Mouse (Mus musculus) MEL (cell line): Measurements from ENCODE around the gene Megf9. TPM values are rescaled to one million over a fixed set of nuclear protein-coding genes. Genes with fewer than 3 reads are reported as not detected.

Source experiments
- DNase-seq: peaks from one replicate; pipeline ENCODE4 v3.0.0; 2011; ENCODE audit warnings: low read depth, low spot score
- H3K27ac ChIP-seq: 2 replicates; pipeline ENCODE4 v1.5.1; 2012; ENCODE audit warnings: low read depth, mild to moderate bottlenecking, control low read depth, low read length, moderate library complexity; ENCODE audit not compliant: control insufficient read depth
- H3K27me3 ChIP-seq, 2 experiments: fragments of 150-350 bp in 1 of 2; sonication (generic) in 1 of 2; 2 replicates each; pipeline ENCODE4 v1.6.1; 2012; ENCODE audit warnings: low read length in 2 of 2, mild to moderate bottlenecking in 2 of 2, improper control_type of control experiment in 1 of 2, moderate library complexity in 1 of 2; ENCODE audit not compliant: insufficient read depth in 2 of 2, control insufficient read depth in 1 of 2
- H3K36me3 ChIP-seq, 2 experiments: 2 replicates each; pipeline ENCODE4 v1.6.1; 2012 to 2014; ENCODE audit warnings: low read length in 2 of 2, improper control_type of control experiment in 1 of 2, inconsistent platforms in 1 of 2, mild to moderate bottlenecking in 1 of 2; ENCODE audit not compliant: insufficient read depth in 2 of 2, control insufficient read depth in 1 of 2
- H3K4me1 ChIP-seq, 2 experiments: fragments of 150-350 bp in 1 of 2; sonication (generic) in 1 of 2; 2 replicates each; pipeline ENCODE4 v1.6.1; 2012; ENCODE audit warnings: low read length in 2 of 2, improper control_type of control experiment in 1 of 2, mild to moderate bottlenecking in 1 of 2; ENCODE audit not compliant: insufficient read depth in 2 of 2, control insufficient read depth in 1 of 2
- H3K4me3 ChIP-seq, 2 experiments: fragments of 150-350 bp in 1 of 2; sonication (generic) in 1 of 2; 2 replicates each; pipeline ENCODE4 v1.5.1; 2012; ENCODE audit warnings: low read depth in 2 of 2, low read length in 2 of 2, mild to moderate bottlenecking in 2 of 2, moderate library complexity in 2 of 2, control low read depth in 1 of 2, improper control_type of control experiment in 1 of 2; ENCODE audit not compliant: control insufficient read depth in 1 of 2, insufficient read depth in 1 of 2
- H3K79me2 ChIP-seq: 2 replicates; pipeline ENCODE4 v1.6.1; 2012; ENCODE audit warnings: mild to moderate bottlenecking, low read length, moderate library complexity; ENCODE audit not compliant: control insufficient read depth, poor library complexity, insufficient read depth
- H3K9ac ChIP-seq: 2 replicates; pipeline ENCODE4 v1.6.1; 2012; ENCODE audit warnings: low read depth, mild to moderate bottlenecking, control low read depth, low read length, moderate library complexity; ENCODE audit not compliant: control insufficient read depth, poor library complexity, severe bottlenecking
- H3K9me3 ChIP-seq: fragments of 150-350 bp; sonication (generic); replicated peaks from 2 replicates; pipeline ENCODE4 v1.6.1; 2012; ENCODE audit warnings: mild to moderate bottlenecking, low read length, improper control_type of control experiment, moderate library complexity; ENCODE audit not compliant: insufficient read depth
- ELF1 ChIP-seq: IDR thresholded peaks from 2 replicates; pipeline ENCODE4 v1.6.1; 2014; ENCODE audit warnings: low read depth, mild to moderate bottlenecking, inconsistent platforms, low read length, improper control_type of control experiment, moderate library complexity
- ETS1 ChIP-seq: IDR thresholded peaks from 2 replicates; pipeline ENCODE4 v1.6.1; 2012; ENCODE audit warnings: low read depth, mild to moderate bottlenecking, inconsistent platforms, low read length, improper control_type of control experiment, moderate library complexity
- GABPA ChIP-seq: IDR thresholded peaks from 2 replicates; pipeline ENCODE4 v1.6.1; 2012; ENCODE audit warnings: low read depth, mild to moderate bottlenecking, inconsistent platforms, low read length, improper control_type of control experiment, moderate library complexity
- HCFC1 ChIP-seq: IDR thresholded peaks from 2 replicates; pipeline ENCODE4 v1.6.1; 2012; ENCODE audit warnings: low read depth, mild to moderate bottlenecking, inconsistent platforms, low read length, improper control_type of control experiment, moderate library complexity
- KAT2A ChIP-seq: conservative IDR thresholded peaks from 2 replicates; pipeline ENCODE4 v1.6.1; 2012; ENCODE audit warnings: low read depth, low read length, improper control_type of control experiment, inconsistent platforms
- MAFK ChIP-seq: IDR thresholded peaks from 2 replicates; pipeline ENCODE4 v1.6.1; 2011; ENCODE audit warnings: low read depth, mild to moderate bottlenecking, low read length, improper control_type of control experiment, borderline replicate concordance
- MXI1 ChIP-seq: IDR thresholded peaks from 2 replicates; pipeline ENCODE4 v1.6.1; 2011; ENCODE audit warnings: mild to moderate bottlenecking, low read depth, low read length, improper control_type of control experiment
- NRF1 ChIP-seq: IDR thresholded peaks from 2 replicates; pipeline ENCODE4 v1.6.1; 2014; ENCODE audit warnings: low read depth, mild to moderate bottlenecking, inconsistent platforms, low read length, improper control_type of control experiment, moderate library complexity; ENCODE audit not compliant: poor library complexity, insufficient read depth, severe bottlenecking
- POLR2A ChIP-seq, 2 experiments: IDR thresholded peaks; 2 replicates each; pipeline ENCODE4 v1.6.1; 2011 to 2012; ENCODE audit warnings: low read length in 2 of 2, mild to moderate bottlenecking in 2 of 2, control low read depth in 1 of 2, improper control_type of control experiment in 1 of 2, low read depth in 1 of 2, moderate library complexity in 1 of 2; ENCODE audit not compliant: control insufficient read depth in 1 of 2, insufficient read depth in 1 of 2, poor library complexity in 1 of 2
- POLR2AphosphoS2 ChIP-seq: IDR thresholded peaks from 2 replicates; pipeline ENCODE4 v1.6.1; 2011; ENCODE audit warnings: low read length, improper control_type of control experiment
- RAD21 ChIP-seq: IDR thresholded peaks from 2 replicates; pipeline ENCODE4 v1.6.1; 2011; ENCODE audit warnings: mild to moderate bottlenecking, low read depth, low read length, improper control_type of control experiment
- RCOR1 ChIP-seq: IDR thresholded peaks from 2 replicates; pipeline ENCODE4 v1.6.1; 2012; ENCODE audit warnings: low read depth, mild to moderate bottlenecking, inconsistent platforms, low read length, improper control_type of control experiment
- SIN3A ChIP-seq: IDR thresholded peaks from 2 replicates; pipeline ENCODE4 v1.6.1; 2012; ENCODE audit warnings: low read length, improper control_type of control experiment, inconsistent platforms
- SMC3 ChIP-seq: IDR thresholded peaks from 2 replicates; pipeline ENCODE4 v1.6.1; 2011; ENCODE audit warnings: low read depth, low read length, improper control_type of control experiment
- TAL1 ChIP-seq: IDR thresholded peaks from 2 replicates; pipeline ENCODE4 v1.6.1; 2012; ENCODE audit warnings: mild to moderate bottlenecking, inconsistent platforms, low read length, moderate library complexity, mixed read lengths
- TBP ChIP-seq: IDR thresholded peaks from 2 replicates; pipeline ENCODE4 v1.8.0; 2011; ENCODE audit warnings: low read depth, low read length, improper control_type of control experiment
- TCF12 ChIP-seq: IDR thresholded peaks from 2 replicates; pipeline ENCODE4 v1.6.1; 2014; ENCODE audit warnings: low read depth, mild to moderate bottlenecking, inconsistent platforms, low read length, improper control_type of control experiment, moderate library complexity
- USF1 ChIP-seq: IDR thresholded peaks from 2 replicates; pipeline ENCODE4 v1.6.1; 2014; ENCODE audit warnings: low read depth, mild to moderate bottlenecking, inconsistent platforms, low read length, improper control_type of control experiment, moderate library complexity
- ZC3H11A ChIP-seq: IDR thresholded peaks from 2 replicates; pipeline ENCODE4 v1.6.1; 2012; ENCODE audit warnings: low read depth, mild to moderate bottlenecking, inconsistent platforms, low read length, improper control_type of control experiment
- ZMIZ1 ChIP-seq: IDR thresholded peaks from 2 replicates; pipeline ENCODE4 v1.6.1; 2012; ENCODE audit warnings: low read depth, mild to moderate bottlenecking, inconsistent platforms, low read length, improper control_type of control experiment, moderate library complexity
- polyA plus RNA-seq, 2 experiments: library from polyadenylated mRNA; stranded (reverse) in 1 of 2; unstranded in 1 of 2; fragments of >175 nt in 1 of 2; fragments of >200 nt in 1 of 2; gene quantifications; 2 replicates each; pipeline versions ENCODE4 v1.2.1 to v1.2.4; 2012; ENCODE audit warnings: low replicate concordance in 2 of 2, low read depth in 1 of 2; ENCODE audit not compliant: insufficient read length in 2 of 2, insufficient read depth in 1 of 2, missing spikeins in 1 of 2
- total RNA-seq: library from RNA; depleted of rRNA; stranded (reverse); fragments of 300-350 nt; gene quantifications from 2 replicates; pipeline ENCODE4 v1.2.3, GENCODE M21; 2012

Megf9 gene
- total and polyA plus RNA-seq, 3 experiments: 2.1 to 3.2 TPM; not detected in 1

DNA sequence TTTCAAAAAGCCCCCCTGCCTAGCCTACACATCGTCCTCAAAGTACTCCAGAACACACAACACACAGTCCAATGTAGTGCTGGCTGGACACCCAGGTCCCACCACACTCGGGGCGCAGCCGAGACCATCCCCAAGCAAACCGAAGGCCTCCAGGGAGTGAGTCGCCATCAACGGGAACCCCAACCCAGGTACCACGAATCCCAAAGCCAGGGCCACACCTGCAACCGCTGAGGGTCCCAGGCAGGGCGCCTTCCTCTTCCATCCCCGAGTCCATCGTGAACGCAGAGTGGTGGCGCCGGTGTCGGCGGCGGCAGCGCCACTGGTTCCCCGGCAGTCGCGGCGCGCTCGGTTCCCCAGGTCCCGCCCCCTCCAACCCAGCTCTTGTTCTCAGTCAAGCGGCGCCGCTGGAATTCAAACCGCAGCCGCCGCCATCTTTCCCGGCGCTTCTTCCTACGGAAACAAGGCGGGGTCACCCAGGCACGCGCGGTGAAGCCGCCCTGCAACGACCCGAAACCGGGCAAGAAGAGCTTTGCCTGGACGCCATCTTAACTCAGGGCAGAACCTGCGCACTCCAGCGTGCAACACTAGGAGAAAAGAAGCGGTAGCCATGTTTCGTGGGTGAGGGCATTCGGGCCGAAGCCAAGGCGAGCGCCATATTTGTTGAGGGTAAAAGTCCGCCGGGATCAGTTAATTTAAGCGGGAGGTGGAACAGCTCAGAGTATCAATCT is 124.6 kb downstream of the Megf9 start, which contains the start of gene Cdk5rap2 (continued):
- TF ChIP-seq POLR2A (IDR thresholded peaks at IDR 0.05; ENCODE audit: control insufficient read depth in 1 of 2, insufficient read depth in 1 of 2, low read depth in 1 of 2, low read length in 2 of 2, poor library complexity in 1 of 2) (peak; percentile 54 to 85), ELF1 (peak; percentile 76), TAL1 (no peak), TCF12 (peak; percentile 42; the same call in 1 of the 2 replicates), MXI1 (peak; percentile 16; the same call in 1 of the 2 replicates), NRF1 (peak; percentile 76), USF1 (peak; percentile 61), SMC3 (no peak), POLR2AphosphoS2 (no peak), MAFK (no peak), RCOR1 (peak; percentile 94), ETS1 (no peak), ZMIZ1 (no peak)
- TF ChIP-seq, all 39 proteins: peak for 15

DNA sequence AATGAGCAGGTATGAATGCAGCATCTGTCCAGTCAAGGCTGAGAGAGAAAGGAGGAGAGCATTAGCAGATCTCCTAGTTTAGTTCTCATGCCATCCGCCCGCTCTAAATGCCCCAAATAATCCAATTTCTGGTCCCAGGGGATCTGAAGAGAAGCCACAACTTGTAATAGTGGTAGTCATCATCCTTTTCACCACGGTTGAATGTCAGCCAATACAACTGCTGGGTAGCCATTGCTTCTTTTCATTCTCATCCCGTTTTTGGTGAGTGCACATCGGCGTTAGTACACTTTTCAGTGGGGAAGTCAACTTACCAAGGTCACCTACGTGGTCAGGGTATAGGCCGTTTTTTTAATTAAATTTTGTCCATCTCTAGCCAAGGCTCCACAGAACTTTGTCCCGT is 125.3 kb downstream of the Megf9 start:
- Histone ChIP-seq H3K4me3 (peak overlapping the region; percentile 67 to 99), H3K4me1 (no peaks in the 10 kb centered on the region), H3K9ac (peak overlapping the region; percentile 83), H3K27ac (no peak overlapping the region; the same call in 1 of the 2 replicates), H3K36me3 (peaks cover 0 to 7% of the 10 kb centered on the region in 2 experiments; a peak in 2 of 4 replicates), H3K79me2 (peaks cover 8% of the 10 kb centered on the region), H3K27me3 (no peaks in the 10 kb centered on the region; a peak in 1 of 4 replicates), H3K9me3 (no peaks in the 10 kb centered on the region)
- TF ChIP-seq GABPA (no peak), SIN3A (no peak), USF1 (no peak), MAFK (no peak), TBP (no peak), RAD21 (no peak), HCFC1 (no peak), KAT2A (no peak), ZC3H11A (no peak), NRF1 (no peak)
- DNase-seq: peak; percentile 37
